Mouse (Mus musculus) thymus, adult 2 months (tissue): ENCODE measurements around the gene Igf2. TPM values are rescaled to one million over a fixed set of nuclear protein-coding genes. Genes with fewer than 3 reads are reported as not detected.

ENCODE experiments used
- DNase-seq: peaks from one replicate; pipeline ENCODE4 v3.0.0; 2021
- H3K27ac ChIP-seq: fragments of 200-500 bp; 2 replicates; pipeline ENCODE4 v1.5.1; 2012; ENCODE audit warnings: low read length, control low read depth; ENCODE audit not compliant: control insufficient read depth, insufficient read depth
- H3K27me3 ChIP-seq: fragments of 200-500 bp; 2 replicates; pipeline ENCODE4 v1.6.1; 2012; ENCODE audit warnings: mild to moderate bottlenecking, low read length, moderate library complexity, mixed read lengths; ENCODE audit not compliant: control insufficient read depth, insufficient read depth
- H3K36me3 ChIP-seq: fragments of 200-500 bp; 2 replicates; pipeline ENCODE4 v1.6.1; 2012; ENCODE audit warnings: mild to moderate bottlenecking, low read length, moderate library complexity; ENCODE audit not compliant: control insufficient read depth, insufficient read depth
- H3K4me1 ChIP-seq: fragments of 200-500 bp; replicated peaks from 2 replicates; pipeline ENCODE4 v1.6.1; 2012; ENCODE audit warnings: low read length; ENCODE audit not compliant: control insufficient read depth, insufficient read depth
- H3K4me3 ChIP-seq: fragments of 200-500 bp; 2 replicates; pipeline ENCODE4 v1.5.1; 2012; ENCODE audit warnings: mild to moderate bottlenecking, low read length, control low read depth, moderate library complexity; ENCODE audit not compliant: control insufficient read depth, insufficient read depth
- CTCF ChIP-seq: fragments of 200-500 bp; IDR thresholded peaks from 2 replicates; pipeline ENCODE4 v1.5.1; 2012; ENCODE audit warnings: mild to moderate bottlenecking, control low read depth, low read length, moderate library complexity, borderline replicate concordance; ENCODE audit not compliant: control insufficient read depth, poor library complexity, insufficient read depth; ENCODE audit errors: extremely low read depth
- POLR2A ChIP-seq: fragments of 200-500 bp; IDR thresholded peaks from 2 replicates; pipeline ENCODE4 v1.6.1; 2012; ENCODE audit warnings: mild to moderate bottlenecking, low read length, control low read depth, moderate library complexity; ENCODE audit not compliant: control insufficient read depth, poor library complexity, insufficient read depth; ENCODE audit errors: extremely low read depth
- WGBS: fragments of 180-500 bp; shearing (Covaris S2); methylation state at CpG from one replicate; pipeline ENCODE4 v1.1.7; 2018; 5-methylcytosine and 5-hydroxymethylcytosine counted together
- polyA plus RNA-seq: library from polyadenylated mRNA; depleted of rRNA; stranded (reverse); fragments of >200 nt; gene quantifications from 2 replicates; pipeline ENCODE4 v1.2.3, GENCODE M21; 2012; rRNA removed

Gene Igf2
- polyA plus RNA-seq, 1 experiment: 13.8 TPM

GRCm38 (mm10) chr7:142622180-142622579 is 44.4 kb downstream of the Igf2 start:
- no peak for TF ChIP-seq CTCF
- TF ChIP-seq POLR2A: no peak
- Histone ChIP-seq H3K27ac (no peak overlapping the region), H3K36me3 (no peaks in the 10 kb centered on the region), H3K4me3 (no peak overlapping the region), H3K4me1 (no peaks in the 10 kb centered on the region), H3K27me3 (no peaks in the 10 kb centered on the region)
- no peak for DNase-seq
- 66% methylated on average over 4 of the region's 4 CpGs for WGBS

GRCm38 (mm10) chr7:142613077-142613476 is 53.5 kb downstream of the Igf2 start:
- TF ChIP-seq POLR2A (no peak), CTCF (no peak)
- Histone ChIP-seq H3K27me3 (no peaks in the 10 kb centered on the region), H3K36me3 (no peaks in the 10 kb centered on the region), H3K27ac (no peak overlapping the region), H3K4me3 (no peak overlapping the region), H3K4me1 (no peaks in the 10 kb centered on the region)
- WGBS: 86% methylated on average over 2 of the region's 2 CpGs
- no peak for DNase-seq

GRCm38 (mm10) chr7:142610627-142611406 is 55.8 kb downstream of the Igf2 start:
- Histone ChIP-seq H3K4me3 (no peak overlapping the region), H3K27me3 (no peaks in the 10 kb centered on the region), H3K36me3 (no peaks in the 10 kb centered on the region), H3K27ac (no peak overlapping the region), H3K4me1 (no peaks in the 10 kb centered on the region)
- DNase-seq: peak; percentile 56
- no peak for TF ChIP-seq POLR2A
- TF ChIP-seq CTCF: peak; percentile 23; the same call in 1 of the 2 replicates
- WGBS: 11% methylated on average over 12 of the region's 12 CpGs

- no peak overlapping the region for H3K4me3 ChIP-seq
- no peaks in the 10 kb centered on the region for H3K4me1 ChIP-seq
- no peak for DNase-seq
- no peaks in the 10 kb centered on the region for H3K36me3 ChIP-seq
- H3K27ac ChIP-seq: no peak overlapping the region
- TF ChIP-seq POLR2A (no peak), CTCF (no peak)
- WGBS: 97% methylated on average over 2 of the region's 2 CpGs
- H3K27me3 ChIP-seq: no peaks in the 10 kb centered on the region
Observed at GRCm38 (mm10) chr7:142600921-142601320, 65.7 kb downstream of the Igf2 start.

Other genes starting within 250 kb of the Igf2 start
- 2.2 and 5.2 TPM in 2 replicates for gene Syt8, start 232.0 kb downstream of the Igf2 start, polyA plus RNA-seq
- gene Tnni2, start 225.0 kb downstream of the Igf2 start, polyA plus RNA-seq: 3.2 and 4.3 TPM in 2 replicates
- 507 and 626 TPM in 2 replicates for gene Lsp1, start 206.0 kb downstream of the Igf2 start, polyA plus RNA-seq
- gene Tnnt3, start 168.0 kb downstream of the Igf2 start, polyA plus RNA-seq: 1.1 and 2.2 TPM in 2 replicates
- gene Mrpl23, start 134.1 kb downstream of the Igf2 start, polyA plus RNA-seq: 16.7 and 21.3 TPM in 2 replicates
- gene Gm49394, start 3.1 kb upstream of the Igf2 start, polyA plus RNA-seq: 0.04 and 0.11 TPM in 2 replicates
- gene Ins2, start 76.6 kb upstream of the Igf2 start, polyA plus RNA-seq: 4.2 and 6.6 TPM in 2 replicates